31 mouse cellular contexts compared by ENCODE assay signal in the genomic region with DNA sequence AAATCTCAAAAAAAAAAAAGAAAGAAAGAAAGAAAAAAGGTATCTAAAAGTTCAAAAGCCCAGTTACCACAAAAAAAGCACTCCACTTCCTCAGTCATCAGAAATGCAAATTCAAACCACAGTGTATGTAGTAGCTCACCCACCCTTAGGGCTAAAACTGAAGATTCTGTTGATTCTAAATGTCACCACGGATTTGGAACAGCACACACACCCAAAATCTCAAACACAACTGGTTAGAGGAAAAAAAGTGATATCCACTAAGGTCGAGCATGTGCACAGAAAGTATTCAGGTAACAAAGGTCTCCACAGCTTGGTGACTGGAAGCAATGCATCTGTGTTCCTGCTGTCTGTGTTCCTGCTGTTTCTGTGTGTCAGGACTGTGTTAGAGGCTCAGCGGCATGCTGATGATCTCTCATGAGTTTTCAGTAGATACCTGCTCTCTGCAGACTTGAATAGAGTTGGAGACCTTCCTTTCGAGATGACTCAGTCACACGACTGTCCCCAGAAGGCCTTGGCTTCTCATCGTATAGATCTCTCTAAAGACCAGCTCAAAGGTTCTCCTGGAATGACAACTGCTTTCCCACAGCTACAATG. TPM values are rescaled to one million over a fixed set of nuclear protein-coding genes. Genes with fewer than 3 reads are reported as not detected.
DNase-seq lines count a peak whose midpoint lies in the region; ATAC-seq and TF ChIP-seq lines count a peak whose summit lies in the region.
"Had no signal": no experiment of that assay in that cellular context is flagged by ENCODE, and none has a peak within 500 bp of the region (broad histone marks: within the 10 kb centered on the region; RNA-seq: fewer than 3 reads in every experiment).

No protein-coding gene starts in this region.

- no peak for TF ChIP-seq POLR2A in cerebellum, adult 2 months (IDR thresholded peaks at IDR 0.05; ENCODE audit: borderline replicate concordance, insufficient read depth, low read length)

- no peaks in the 10 kb centered on the region for H3K4me1 ChIP-seq in cerebellum, adult 2 months (ENCODE audit: control insufficient read depth, insufficient read depth, low read length)
- H3K4me1 ChIP-seq: embryonic facial prominence, embryonic 13.5 days; forebrain, embryonic 10.5 days; forebrain, embryonic 15.5 days; heart, embryonic 12.5 days; kidney, embryonic 15.5 days; liver, embryonic 12.5 days; midbrain, embryonic 13.5 days; neural tube, embryonic 15.5 days had no signal

- no peak overlapping the region for H3K4me3 ChIP-seq in cerebellum, adult 2 months (replicated peaks; ENCODE audit: insufficient read depth, low read depth, low read length)
- H3K4me3 ChIP-seq: embryonic facial prominence, embryonic 13.5 days; forebrain, embryonic 10.5 days; forebrain, embryonic 15.5 days; heart, adult 2 months; heart, embryonic 12.5 days; kidney, embryonic 15.5 days; liver, embryonic 12.5 days; midbrain, embryonic 13.5 days; neural tube, embryonic 15.5 days had no signal

- 66% methylated on average over 6 of the region's 6 CpGs for WGBS in cerebellum, adult 2 months

- no peak for TF ChIP-seq CTCF in cerebellum, adult 2 months (IDR thresholded peaks at IDR 0.05; ENCODE audit: borderline replicate concordance, insufficient read depth, low read depth, low read length)

- peak; percentile 84 for ATAC-seq in CD4-positive, CD25-positive, alpha-beta regulatory T cell, adult 4 months
- ATAC-seq: forebrain, embryonic 15.5 days; liver, embryonic 12.5 days; liver, postnatal 0 days; lung, postnatal 0 days; midbrain, embryonic 13.5 days had no signal

- no peaks in the 10 kb centered on the region for H3K36me3 ChIP-seq in splenic B cell, adult 2 months (ENCODE audit: control insufficient read depth, insufficient read depth, low read length, poor library complexity, severe bottlenecking)
- H3K36me3 ChIP-seq: embryonic facial prominence, embryonic 13.5 days; forebrain, embryonic 10.5 days; forebrain, embryonic 15.5 days; heart, embryonic 12.5 days; kidney, embryonic 15.5 days; liver, embryonic 12.5 days; midbrain, embryonic 13.5 days; neural tube, embryonic 15.5 days had no signal

- DNase-seq in CD4-positive helper T cell, adult 2 months (ENCODE audit: low read depth, low spot score), result peak; percentile 68
- DNase-seq in induced T-regulatory cell, adult 2 months (ENCODE audit: low read depth), result peak; percentile 77
- peak; percentile 63 for DNase-seq in splenic B cell, adult 2 months (ENCODE audit: low read depth, low spot score)
- DNase-seq in urinary bladder, adult 2 months (ENCODE audit: low spot score), result no peak
- no peak for DNase-seq in cerebellum, adult 2 months
- DNase-seq: adrenal gland, postnatal 10 days; cerebellum, adult 11 months; cerebellum, adult 9-11 months; gastrocnemius, postnatal 25 days; heart, adult 2 months; kidney, adult 18-20 months; kidney, postnatal 4 days; left cerebral cortex, postnatal 4 days; liver, postnatal 0 days; lung, postnatal 4 days; right cerebral cortex, postnatal 25 days; spleen, adult 18-20 months; thymus, postnatal 36 days had no signal

- no peak overlapping the region for H3K27ac ChIP-seq in cerebellum, adult 2 months (ENCODE audit: insufficient read depth, low read length)
- H3K27ac ChIP-seq: embryonic facial prominence, embryonic 13.5 days; forebrain, embryonic 10.5 days; forebrain, embryonic 15.5 days; heart, adult 2 months; hindbrain, embryonic 14.5 days; kidney, embryonic 15.5 days; liver, embryonic 12.5 days; midbrain, embryonic 13.5 days; neural tube, embryonic 15.5 days had no signal

- no peaks in the 10 kb centered on the region for H3K27me3 ChIP-seq in splenic B cell, adult 2 months (ENCODE audit: control insufficient read depth, insufficient read depth, low read length, poor library complexity, severe bottlenecking)
- H3K27me3 ChIP-seq in cerebellum, adult 2 months (ENCODE audit: control insufficient read depth, insufficient read depth, low read length), result no peaks in the 10 kb centered on the region
- H3K27me3 ChIP-seq: embryonic facial prominence, embryonic 13.5 days; forebrain, embryonic 15.5 days; heart, embryonic 12.5 days; kidney, embryonic 15.5 days; liver, embryonic 12.5 days; midbrain, embryonic 13.5 days; neural tube, embryonic 15.5 days had no signal

RNA-seq across cellular contexts. Expression of gene Ildr1, which starts 9.4 kb away (rescaled TPM):
- 1 to 10 TPM; 6.3 to 7.3 TPM for polyA plus RNA-seq in CD4-positive, CD25-positive, alpha-beta regulatory T cell, adult 4 months (2017; shearing (Covaris generic))
- 37.2 and 43.2 TPM in 2 replicates for polyA plus RNA-seq in urinary bladder, adult 2 months (2012; rRNA removed)
- polyA plus RNA-seq in cerebellum, adult 2 months (2012; rRNA removed), result 0.70 and 0.77 TPM in 2 replicates
- polyA plus RNA-seq: C2C12; heart, embryonic 12.5 days; heart, postnatal 0 days; midbrain, embryonic 13.5 days had no signal

RNA-seq across cellular contexts. Expression of gene Cd86, which starts 18.5 kb away (rescaled TPM):
- polyA plus RNA-seq in CD4-positive, CD25-positive, alpha-beta regulatory T cell, adult 4 months (2017; shearing (Covaris generic)), result 10 to 100 TPM; 41.5 to 52.1 TPM
- 3.9 and 5.1 TPM in 2 replicates for polyA plus RNA-seq in urinary bladder, adult 2 months (2012; rRNA removed)
- polyA plus RNA-seq in cerebellum, adult 2 months (2012; rRNA removed), result 0.62 and 0.78 TPM in 2 replicates
- polyA plus RNA-seq: C2C12 had no signal

Comparison
In these comparisons a context has a peak if more than half of its experiments do, and no peak if none do; other contexts are left out.
1. DNase-seq: peak in CD4-positive helper T cell, adult 2 months (single experiment), induced T-regulatory cell, adult 2 months (single experiment) and splenic B cell, adult 2 months (single experiment); none in urinary bladder, adult 2 months (single experiment) and cerebellum, adult 2 months (0 of 2).